Mouse (Mus musculus): ENCODE measurements around the gene Gigyf2. TPM values are rescaled to one million over a fixed set of nuclear protein-coding genes. Genes with fewer than 3 reads are reported as not detected.

Gene Gigyf2
- polyA plus RNA-seq, 1 experiment from 2014 or later: 29.3 TPM

GRCm38 (mm10) chr1:87379919-87380318, 53.1 kb downstream of the Gigyf2 start:
- no peak overlapping the region for H3K27ac ChIP-seq (replicated peaks in 1 of 2; ENCODE audit: control insufficient read depth in 1 of 2, insufficient read depth in 1 of 2, low read depth in 2 of 2, low read length in 2 of 2)
- no peaks in the 10 kb centered on the region for H3K27me3 ChIP-seq (ENCODE audit: control insufficient read depth, insufficient read depth, low read length)
- H3K9me3 ChIP-seq (ENCODE audit: control insufficient read depth, low read length): no peaks in the 10 kb centered on the region
- no peak overlapping the region for H3K4me2 ChIP-seq (ENCODE audit: low read length)
- WGBS: 93% methylated on average over 1 of the region's 1 CpGs
- no peaks in the 10 kb centered on the region for H3K4me1 ChIP-seq (ENCODE audit: control insufficient read depth in 2 of 2, insufficient read depth in 2 of 2, low read length in 2 of 2)
- no peak for ATAC-seq (ENCODE audit: insufficient number of reproducible peaks, insufficient read depth, low FRiP score, low read depth)
- H3K9ac ChIP-seq (ENCODE audit: low read length): no peak overlapping the region
- no peak overlapping the region for H3K4me3 ChIP-seq (ENCODE audit: control insufficient read depth in 1 of 2, insufficient read depth in 1 of 2, low read depth in 1 of 2, low read length in 2 of 2)
- H3K36me3 ChIP-seq (ENCODE audit: control insufficient read depth, insufficient read depth, low read length): peaks cover 33% of the 10 kb centered on the region

- no peak overlapping the region for H3K4me2 ChIP-seq (ENCODE audit: low read length)
- H3K36me3 ChIP-seq (ENCODE audit: control insufficient read depth, insufficient read depth, low read length): peaks cover 30% of the 10 kb centered on the region
- no peak overlapping the region for H3K4me3 ChIP-seq (ENCODE audit: control insufficient read depth in 1 of 2, insufficient read depth in 1 of 2, low read depth in 1 of 2, low read length in 2 of 2)
- no peaks in the 10 kb centered on the region for H3K27me3 ChIP-seq (ENCODE audit: control insufficient read depth, insufficient read depth, low read length)
- 96% methylated on average over 3 of the region's 3 CpGs for WGBS
- no peak for ATAC-seq (ENCODE audit: insufficient number of reproducible peaks, insufficient read depth, low FRiP score, low read depth)
- no peak overlapping the region for H3K9ac ChIP-seq (ENCODE audit: low read length)
- no peaks in the 10 kb centered on the region for H3K9me3 ChIP-seq (ENCODE audit: control insufficient read depth, low read length)
- no peaks in the 10 kb centered on the region for H3K4me1 ChIP-seq (ENCODE audit: control insufficient read depth in 2 of 2, insufficient read depth in 2 of 2, low read length in 2 of 2)
- no peak overlapping the region for H3K27ac ChIP-seq (replicated peaks in 1 of 2; ENCODE audit: control insufficient read depth in 1 of 2, insufficient read depth in 1 of 2, low read depth in 2 of 2, low read length in 2 of 2)
These were observed 54.4 kb downstream of the Gigyf2 start for GRCm38 (mm10) chr1:87381152-87381551.

GRCm38 (mm10) chr1:87386436-87387092, 59.8 kb downstream of the Gigyf2 start:
- no peak overlapping the region for H3K4me2 ChIP-seq (ENCODE audit: low read length)
- no peak overlapping the region for H3K27ac ChIP-seq (replicated peaks in 1 of 2; ENCODE audit: control insufficient read depth in 1 of 2, insufficient read depth in 1 of 2, low read depth in 2 of 2, low read length in 2 of 2)
- no peak overlapping the region for H3K4me3 ChIP-seq (ENCODE audit: control insufficient read depth in 1 of 2, insufficient read depth in 1 of 2, low read depth in 1 of 2, low read length in 2 of 2)
- no peak overlapping the region for H3K9ac ChIP-seq (ENCODE audit: low read length)
- ATAC-seq (ENCODE audit: insufficient number of reproducible peaks, insufficient read depth, low FRiP score, low read depth): no peak
- H3K9me3 ChIP-seq (ENCODE audit: control insufficient read depth, low read length): no peaks in the 10 kb centered on the region
- peaks cover 44% of the 10 kb centered on the region for H3K36me3 ChIP-seq (ENCODE audit: control insufficient read depth, insufficient read depth, low read length)
- 64% methylated on average over 9 of the region's 9 CpGs for WGBS
- no peaks in the 10 kb centered on the region for H3K4me1 ChIP-seq (ENCODE audit: control insufficient read depth in 2 of 2, insufficient read depth in 2 of 2, low read length in 2 of 2)
- H3K27me3 ChIP-seq (ENCODE audit: control insufficient read depth, insufficient read depth, low read length): no peaks in the 10 kb centered on the region

GRCm38 (mm10) chr1:87393444-87394195, 66.8 kb downstream of the Gigyf2 start:
- ATAC-seq (ENCODE audit: insufficient number of reproducible peaks, insufficient read depth, low FRiP score, low read depth): no peak
- H3K4me1 ChIP-seq (ENCODE audit: control insufficient read depth in 2 of 2, insufficient read depth in 2 of 2, low read length in 2 of 2): peaks cover 2 to 8% of the 10 kb centered on the region in 2 experiments
- peaks cover 40% of the 10 kb centered on the region for H3K36me3 ChIP-seq (ENCODE audit: control insufficient read depth, insufficient read depth, low read length)
- no peak overlapping the region for H3K4me3 ChIP-seq (ENCODE audit: control insufficient read depth in 1 of 2, insufficient read depth in 1 of 2, low read depth in 1 of 2, low read length in 2 of 2)
- H3K27me3 ChIP-seq (ENCODE audit: control insufficient read depth, insufficient read depth, low read length): no peaks in the 10 kb centered on the region
- 77% methylated on average over 3 of the region's 3 CpGs for WGBS
- no peaks in the 10 kb centered on the region for H3K9me3 ChIP-seq (ENCODE audit: control insufficient read depth, low read length)
- no peak overlapping the region for H3K27ac ChIP-seq (replicated peaks in 1 of 2; ENCODE audit: control insufficient read depth in 1 of 2, insufficient read depth in 1 of 2, low read depth in 2 of 2, low read length in 2 of 2)
- no peak overlapping the region for H3K9ac ChIP-seq (ENCODE audit: low read length)
- H3K4me2 ChIP-seq (ENCODE audit: low read length): no peak overlapping the region

- WGBS: 53% methylated on average over 6 of the region's 6 CpGs
- H3K9me3 ChIP-seq (ENCODE audit: control insufficient read depth, low read length): no peaks in the 10 kb centered on the region
- no peak within 1 kb of the TSS for H3K4me2 ChIP-seq (ENCODE audit: low read length)
- no peak for ATAC-seq (ENCODE audit: insufficient number of reproducible peaks, insufficient read depth, low FRiP score, low read depth)
- H3K27me3 ChIP-seq (ENCODE audit: control insufficient read depth, insufficient read depth, low read length): no peaks in the 10 kb centered on the region
- peaks cover 2 to 8% of the 10 kb centered on the region in 2 experiments for H3K4me1 ChIP-seq (ENCODE audit: control insufficient read depth in 2 of 2, insufficient read depth in 2 of 2, low read length in 2 of 2)
- H3K36me3 ChIP-seq (ENCODE audit: control insufficient read depth, insufficient read depth, low read length): peaks cover 34% of the 10 kb centered on the region
- no peak within 1 kb of the TSS for H3K9ac ChIP-seq (ENCODE audit: low read length)
- no peak within 1 kb of the TSS for H3K27ac ChIP-seq (replicated peaks in 1 of 2; ENCODE audit: control insufficient read depth in 1 of 2, insufficient read depth in 1 of 2, low read depth in 2 of 2, low read length in 2 of 2)
- no peak within 1 kb of the TSS for H3K4me3 ChIP-seq (ENCODE audit: control insufficient read depth in 1 of 2, insufficient read depth in 1 of 2, low read depth in 1 of 2, low read length in 2 of 2)
These were observed 67.8 kb downstream of the Gigyf2 start, which contains the start of gene Kcnj13 for GRCm38 (mm10) chr1:87394594-87394993. Gene Kcnj13, minus strand, starts transcription at chr1:87394729.

- no peak overlapping the region for H3K4me2 ChIP-seq (ENCODE audit: low read length)
- no peaks in the 10 kb centered on the region for H3K9me3 ChIP-seq (ENCODE audit: control insufficient read depth, low read length)
- no peak overlapping the region for H3K9ac ChIP-seq (ENCODE audit: low read length)
- no peak overlapping the region for H3K4me3 ChIP-seq (ENCODE audit: control insufficient read depth in 1 of 2, insufficient read depth in 1 of 2, low read depth in 1 of 2, low read length in 2 of 2)
- H3K27ac ChIP-seq (replicated peaks in 1 of 2; ENCODE audit: control insufficient read depth in 1 of 2, insufficient read depth in 1 of 2, low read depth in 2 of 2, low read length in 2 of 2): peak overlapping the region in 1 of 2 experiments; percentile 61; a peak in 1 of 4 replicates
- ATAC-seq (ENCODE audit: insufficient number of reproducible peaks, insufficient read depth, low FRiP score, low read depth): no peak
- H3K36me3 ChIP-seq (ENCODE audit: control insufficient read depth, insufficient read depth, low read length): peaks cover 11% of the 10 kb centered on the region; the same call in 1 of the 2 replicates
- no peaks in the 10 kb centered on the region for H3K27me3 ChIP-seq (ENCODE audit: control insufficient read depth, insufficient read depth, low read length)
- 58% methylated on average over 7 of the region's 7 CpGs for WGBS
- H3K4me1 ChIP-seq (ENCODE audit: control insufficient read depth in 2 of 2, insufficient read depth in 2 of 2, low read length in 2 of 2): peaks cover 2 to 8% of the 10 kb centered on the region in 2 experiments
These were observed 70.3 kb downstream of the Gigyf2 start for GRCm38 (mm10) chr1:87396923-87397586.

GRCm38 (mm10) chr1:87404710-87405109, 77.9 kb downstream of the Gigyf2 start:
- Histone ChIP-seq H3K9me3 (ENCODE audit: control insufficient read depth, low read length) (no peaks in the 10 kb centered on the region), H3K27me3 (ENCODE audit: control insufficient read depth, insufficient read depth, low read length) (no peaks in the 10 kb centered on the region), H3K4me1 (ENCODE audit: control insufficient read depth in 2 of 2, insufficient read depth in 2 of 2, low read length in 2 of 2) (no peaks in the 10 kb centered on the region), H3K9ac (ENCODE audit: low read length) (no peak overlapping the region), H3K4me2 (ENCODE audit: low read length) (no peak overlapping the region), H3K27ac (replicated peaks in 1 of 2; ENCODE audit: control insufficient read depth in 1 of 2, insufficient read depth in 1 of 2, low read depth in 2 of 2, low read length in 2 of 2) (no peak overlapping the region), H3K36me3 (ENCODE audit: control insufficient read depth, insufficient read depth, low read length) (peaks cover 60% of the 10 kb centered on the region), H3K4me3 (ENCODE audit: control insufficient read depth in 1 of 2, insufficient read depth in 1 of 2, low read depth in 1 of 2, low read length in 2 of 2) (no peak overlapping the region)
- ATAC-seq (ENCODE audit: insufficient number of reproducible peaks, insufficient read depth, low FRiP score, low read depth): no peak
- WGBS: 78% methylated on average over 1 of the region's 1 CpGs
